Mouse (Mus musculus) kidney, adult 2 months (tissue): ENCODE data around the gene Stxbp1.
"Not testable (repeated sequence)": the region's sequence is repeated elsewhere in the genome, so short reads cannot be mapped to it uniquely, and the experiment has no call there.

Source experiments
- CTCF ChIP-seq: fragments of 200-500 bp; conservative IDR thresholded peaks from 2 replicates; pipeline ENCODE4 v1.5.1; 2011; ENCODE audit warnings: low read depth, mild to moderate bottlenecking, control low read depth, low read length, moderate library complexity, mixed read lengths; ENCODE audit not compliant: insufficient read depth, insufficient read length
- POLR2A ChIP-seq: fragments of 200-500 bp; IDR thresholded peaks from one replicate; pipeline ENCODE4 v1.6.1; 2011; ENCODE audit warnings: low read depth, low read length, control low read depth

- TF ChIP-seq CTCF, POLR2A: not testable (repeated sequence)
Observed at GRCm38 (mm10) chr2:32853716-32854115, 6.7 kb upstream of the Stxbp1 start.
